Mouse (Mus musculus): ENCODE results near the gene Ncoa4. TPM values are rescaled to one million over a fixed set of nuclear protein-coding genes. Genes with fewer than 3 reads are reported as not detected.
A peak's percentile ranks its signal among the peaks of the same experiment; 100 is the strongest.
"Not testable (repeated sequence)": the region's sequence is repeated elsewhere in the genome, so short reads cannot be mapped to it uniquely, and the experiment has no call there.

Ncoa4 gene
- polyA plus RNA-seq, 1 experiment: 84.1 TPM

DNA sequence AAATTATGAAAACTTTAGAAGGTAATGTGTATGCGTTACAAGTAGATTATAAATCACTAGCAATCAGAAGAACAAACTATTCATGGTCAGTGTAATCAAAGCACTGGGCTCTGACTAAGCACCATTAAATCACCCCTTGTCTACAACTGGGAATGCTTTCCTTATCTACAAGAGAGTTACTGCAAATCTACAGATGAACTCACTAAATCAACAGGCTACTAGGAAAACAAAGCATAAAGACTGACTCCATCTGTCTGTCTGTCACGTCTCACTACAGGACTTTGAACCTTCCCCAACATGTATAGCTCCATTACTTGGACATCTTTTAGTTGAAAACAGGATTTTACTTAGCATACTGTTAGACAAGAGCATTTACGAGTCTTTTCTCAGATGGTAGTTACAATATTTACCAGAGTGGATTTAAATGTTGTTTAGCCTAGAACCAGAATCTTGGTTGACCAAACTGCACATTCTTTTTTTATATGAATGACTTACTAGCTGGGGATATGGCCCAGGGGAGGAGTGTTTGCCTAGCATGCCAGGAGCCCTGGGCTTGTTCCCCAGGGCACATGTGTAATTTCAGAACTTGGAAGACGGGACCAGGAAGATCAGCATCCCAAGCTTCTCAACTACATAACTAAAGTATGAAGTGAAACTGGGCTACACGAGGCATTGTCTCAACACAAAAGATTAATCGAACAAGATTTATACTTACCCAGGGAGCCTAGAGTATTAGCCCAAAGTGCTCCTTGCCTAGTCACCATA, 31.1 kb downstream of the Ncoa4 start:
- Histone ChIP-seq H3K4me3 (ENCODE audit: insufficient read depth, low read length) (no peak overlapping the region), H3K4me1 (ENCODE audit: control insufficient read depth, insufficient read depth, low read length) (no peaks in the 10 kb centered on the region), H3K27ac (ENCODE audit: insufficient read depth, low read length) (no peak overlapping the region)
- no peak for TF ChIP-seq POLR2A (IDR thresholded peaks at IDR 0.05; ENCODE audit: low read depth, low read length)
- no peak for TF ChIP-seq CTCF (IDR thresholded peaks at IDR 0.05; ENCODE audit: borderline replicate concordance, insufficient read depth, low read length)

DNA sequence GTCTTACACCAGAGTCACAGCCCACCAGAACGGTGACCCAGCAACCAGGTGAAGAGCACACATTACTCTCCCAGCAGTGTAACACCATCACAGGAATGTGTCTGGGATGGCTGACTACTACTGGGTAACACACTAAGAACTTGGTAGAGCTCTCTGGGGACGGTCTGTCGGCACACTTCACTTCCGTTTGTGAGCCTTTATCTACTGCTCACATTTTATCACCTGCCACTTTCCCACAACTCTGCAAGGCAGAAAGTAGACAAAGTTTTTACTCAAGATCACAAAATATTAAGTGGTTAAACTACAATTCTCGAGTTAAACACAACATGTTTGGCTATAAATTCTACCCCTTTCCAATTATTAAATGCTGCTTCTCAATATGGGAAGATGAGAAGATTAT, 32.3 kb downstream of the Ncoa4 start:
- H3K27ac ChIP-seq (ENCODE audit: insufficient read depth, low read length): no peak overlapping the region
- no peaks in the 10 kb centered on the region for H3K4me1 ChIP-seq (ENCODE audit: control insufficient read depth, insufficient read depth, low read length)
- TF ChIP-seq POLR2A (IDR thresholded peaks at IDR 0.05; ENCODE audit: low read depth, low read length): no peak
- TF ChIP-seq CTCF (IDR thresholded peaks at IDR 0.05; ENCODE audit: borderline replicate concordance, insufficient read depth, low read length): no peak
- no peak overlapping the region for H3K4me3 ChIP-seq (ENCODE audit: insufficient read depth, low read length)

DNA sequence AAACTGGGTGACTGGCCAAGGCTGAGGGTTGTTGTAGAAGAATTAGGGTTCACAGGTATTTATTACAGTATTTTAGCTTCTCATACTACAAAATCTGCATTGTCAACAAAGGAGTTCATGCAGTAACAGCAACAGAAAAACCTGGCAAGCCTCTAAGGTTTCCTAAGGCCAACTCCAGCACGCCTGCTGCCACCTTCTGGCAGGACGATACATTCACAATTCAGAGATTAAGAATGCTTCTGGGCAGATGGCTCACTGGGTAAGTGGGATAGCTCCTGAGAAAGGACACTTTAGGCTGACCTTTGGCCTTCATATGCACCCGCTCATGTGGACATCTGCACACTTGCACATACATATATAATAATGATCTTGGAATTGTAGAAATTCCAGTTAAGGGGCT, 32.8 kb downstream of the Ncoa4 start:
- TF ChIP-seq POLR2A (IDR thresholded peaks at IDR 0.05; ENCODE audit: low read depth, low read length) (no peak), CTCF (IDR thresholded peaks at IDR 0.05; ENCODE audit: borderline replicate concordance, insufficient read depth, low read length) (peak; percentile 77; the same call in 1 of the 2 replicates)

DNA sequence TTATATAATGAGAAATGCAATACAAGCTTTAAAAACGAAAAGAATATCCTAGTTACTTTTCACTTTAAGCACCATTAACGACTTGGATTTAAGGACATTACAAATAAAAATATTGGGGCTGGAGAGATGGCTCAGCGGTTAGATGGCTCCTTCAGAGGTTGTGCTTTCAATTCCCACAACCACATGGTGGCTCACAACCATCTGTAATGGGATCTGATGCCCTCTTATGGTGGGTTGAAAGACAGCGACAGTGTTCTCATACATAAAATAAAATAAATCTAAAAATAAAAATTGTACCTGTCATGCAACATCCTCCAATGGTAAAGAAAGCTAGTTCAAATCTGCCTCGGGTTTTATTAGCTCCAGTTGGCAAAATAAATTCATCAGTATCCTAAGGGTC, 33.9 kb downstream of the Ncoa4 start:
- not testable (repeated sequence) for H3K4me3 ChIP-seq (ENCODE audit: insufficient read depth, low read length); H3K4me1 ChIP-seq (ENCODE audit: control insufficient read depth, insufficient read depth, low read length); H3K27ac ChIP-seq (ENCODE audit: insufficient read depth, low read length)

More for the DNA sequence above, 32.8 kb downstream of the Ncoa4 start:
- no peaks in the 10 kb centered on the region for H3K4me1 ChIP-seq (ENCODE audit: control insufficient read depth, insufficient read depth, low read length)
- H3K27ac ChIP-seq (ENCODE audit: insufficient read depth, low read length): no peak overlapping the region
- no peak overlapping the region for H3K4me3 ChIP-seq (ENCODE audit: insufficient read depth, low read length)

DNA sequence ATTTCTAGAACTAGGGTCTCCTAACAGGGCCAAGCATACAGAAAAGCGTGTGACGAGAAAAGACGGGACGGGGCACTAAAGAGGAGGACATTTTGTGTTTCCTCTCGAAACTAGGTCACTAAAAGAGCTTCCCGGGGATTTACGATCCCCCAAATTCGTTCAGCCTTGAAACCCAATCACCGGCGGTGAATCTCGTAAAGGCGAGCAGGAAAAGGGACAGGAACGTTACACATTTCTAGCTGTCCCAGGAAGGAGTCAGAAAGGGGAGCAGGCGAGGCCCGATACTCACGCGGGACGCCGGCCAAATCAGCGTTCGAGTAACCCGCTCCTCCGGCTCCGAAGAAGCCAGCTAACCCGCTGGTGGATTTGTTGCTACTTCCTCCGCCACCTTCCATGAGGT, 41.7 kb downstream of the Ncoa4 start:
- TF ChIP-seq CTCF (IDR thresholded peaks at IDR 0.05; ENCODE audit: borderline replicate concordance, insufficient read depth, low read length) (no peak), POLR2A (IDR thresholded peaks at IDR 0.05; ENCODE audit: low read depth, low read length) (no peak)
- Histone ChIP-seq H3K27ac (ENCODE audit: insufficient read depth, low read length) (peak overlapping the region; percentile 67), H3K4me3 (ENCODE audit: insufficient read depth, low read length) (peak overlapping the region; percentile 98), H3K4me1 (ENCODE audit: control insufficient read depth, insufficient read depth, low read length) (no peaks in the 10 kb centered on the region)

DNA sequence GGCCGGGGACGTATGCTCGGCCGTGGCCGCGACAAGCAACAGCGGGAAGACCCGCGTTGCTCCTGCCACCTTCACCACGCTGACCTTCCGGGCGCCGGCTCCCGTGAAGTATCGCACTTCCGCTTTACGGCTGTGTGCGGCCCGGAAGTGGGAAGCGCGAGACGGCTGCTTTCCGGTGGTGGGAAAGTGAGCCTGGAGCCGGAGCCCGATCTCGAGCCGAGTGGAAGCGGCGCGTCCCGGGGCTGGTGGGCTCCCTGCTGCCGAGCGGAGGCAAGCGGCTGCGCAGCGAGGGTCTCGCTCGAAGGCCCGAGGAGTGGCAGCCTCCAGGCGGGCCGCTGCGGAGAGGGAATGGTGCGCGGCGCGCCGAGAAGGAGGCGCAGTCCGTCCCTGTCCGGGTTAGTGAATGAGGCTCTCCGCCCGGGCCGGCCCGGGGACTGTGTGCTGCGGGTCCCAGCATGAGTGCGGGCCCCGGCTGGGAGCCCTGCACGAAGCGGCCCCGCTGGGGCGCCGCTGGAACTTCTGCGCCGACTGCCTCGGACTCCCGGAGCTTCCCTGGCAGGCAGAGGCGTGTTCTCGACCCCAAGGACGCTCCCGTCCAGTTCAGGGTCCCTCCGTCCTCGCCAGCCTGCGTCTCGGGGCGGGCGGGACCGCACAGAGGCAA, 42.3 kb downstream of the Ncoa4 start, which contains the start of the genes Timm23 and Parg:
Timm23 (minus strand) TSS at position 108 of the 661 bp plus-strand sequence.
Parg (plus strand) TSS at position 159 of the 661 bp plus-strand sequence.
- TF ChIP-seq POLR2A (IDR thresholded peaks at IDR 0.05; ENCODE audit: low read depth, low read length): peak; percentile 70
- TF ChIP-seq CTCF (IDR thresholded peaks at IDR 0.05; ENCODE audit: borderline replicate concordance, insufficient read depth, low read length): no peak
- Histone ChIP-seq H3K4me1 (ENCODE audit: control insufficient read depth, insufficient read depth, low read length) (no peaks in the 10 kb centered on the region), H3K27ac (ENCODE audit: insufficient read depth, low read length) (peak within 1 kb of the TSS; percentile 67), H3K4me3 (ENCODE audit: insufficient read depth, low read length) (peak within 1 kb of the TSS; percentile 98)

DNA sequence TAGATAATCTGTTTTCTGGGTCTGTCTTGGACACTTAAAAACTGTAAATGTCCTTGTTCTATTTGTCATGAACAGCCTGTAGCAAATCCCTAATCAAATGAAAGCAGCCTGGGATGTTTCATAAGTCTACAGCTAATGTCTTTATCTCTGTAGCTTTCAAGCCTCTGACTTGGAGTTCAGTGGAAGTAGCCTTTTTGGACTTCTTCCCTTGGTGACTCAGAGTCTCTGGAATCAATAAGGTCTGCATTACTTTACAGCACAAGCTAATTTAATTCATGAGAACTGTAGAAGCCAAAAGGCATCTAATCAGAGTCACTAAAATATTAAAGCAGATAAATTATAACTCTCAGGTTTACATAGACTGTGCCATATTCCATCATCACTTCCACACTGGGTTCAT, 66.9 kb downstream of the Ncoa4 start:
- Histone ChIP-seq H3K4me3 (ENCODE audit: insufficient read depth, low read length) (no peak overlapping the region), H3K27ac (ENCODE audit: insufficient read depth, low read length) (peak overlapping the region; percentile 61; the same call in 1 of the 2 replicates), H3K4me1 (ENCODE audit: control insufficient read depth, insufficient read depth, low read length) (peaks cover 3% of the 10 kb centered on the region)

DNA sequence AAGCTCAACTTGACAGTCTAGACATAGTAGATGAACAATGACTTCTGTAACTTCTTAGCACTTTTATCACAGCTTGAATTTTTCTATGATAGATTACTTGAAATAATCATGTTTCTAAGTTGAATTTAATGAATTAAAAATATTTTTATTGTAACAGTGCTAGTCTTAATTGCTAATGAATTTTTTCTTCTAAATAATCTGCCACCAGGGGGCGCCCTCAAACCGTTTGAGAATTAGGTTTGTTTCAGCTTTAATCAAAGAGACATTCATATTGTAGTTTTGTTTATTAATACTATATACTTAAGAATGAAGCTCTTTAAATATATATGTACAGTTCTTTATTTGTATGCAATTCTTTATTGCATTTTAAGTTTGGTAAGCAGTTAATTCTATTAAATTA, 69.3 kb downstream of the Ncoa4 start:
- Histone ChIP-seq H3K4me3 (ENCODE audit: insufficient read depth, low read length) (no peak overlapping the region), H3K27ac (ENCODE audit: insufficient read depth, low read length) (no peak overlapping the region), H3K4me1 (ENCODE audit: control insufficient read depth, insufficient read depth, low read length) (peaks cover 3% of the 10 kb centered on the region)
- no peak for TF ChIP-seq CTCF (IDR thresholded peaks at IDR 0.05; ENCODE audit: borderline replicate concordance, insufficient read depth, low read length)
- no peak for TF ChIP-seq POLR2A (IDR thresholded peaks at IDR 0.05; ENCODE audit: low read depth, low read length)

More for the DNA sequence above, 66.9 kb downstream of the Ncoa4 start:
- TF ChIP-seq POLR2A (IDR thresholded peaks at IDR 0.05; ENCODE audit: low read depth, low read length) (no peak), CTCF (IDR thresholded peaks at IDR 0.05; ENCODE audit: borderline replicate concordance, insufficient read depth, low read length) (no peak)

Other genes starting within 250 kb of the Ncoa4 start
- not detected in 2 replicates for gene Galnt15, start 130.9 kb upstream of the Ncoa4 start, polyA plus RNA-seq (2011; ENCODE audit: insufficient read length, low read depth, missing spikeins)
- gene Oxnad1, start 74.5 kb upstream of the Ncoa4 start, polyA plus RNA-seq (2011; ENCODE audit: insufficient read length, low read depth, missing spikeins): 13.7 and 16.3 TPM in 2 replicates
- gene Dph3, start 74.1 kb upstream of the Ncoa4 start, polyA plus RNA-seq (2011; ENCODE audit: insufficient read length, low read depth, missing spikeins): 52.0 and 58.6 TPM in 2 replicates
- gene Msmb, start 17.8 kb upstream of the Ncoa4 start, polyA plus RNA-seq (2011; ENCODE audit: insufficient read length, low read depth, missing spikeins): not detected in 2 replicates
- 80.3 and 103 TPM in 2 replicates for gene Timm23, start 42.0 kb downstream of the Ncoa4 start, polyA plus RNA-seq (2011; ENCODE audit: insufficient read length, low read depth, missing spikeins)
- 51.8 and 64.2 TPM in 2 replicates for gene Parg, start 42.1 kb downstream of the Ncoa4 start, polyA plus RNA-seq (2011; ENCODE audit: insufficient read length, low read depth, missing spikeins)
- gene Ogdhl, start 162.2 kb downstream of the Ncoa4 start, polyA plus RNA-seq (2011; ENCODE audit: insufficient read length, low read depth, missing spikeins): 22.9 and 25.5 TPM in 2 replicates
- gene 1700024G13Rik, start 228.5 kb downstream of the Ncoa4 start, polyA plus RNA-seq (2011; ENCODE audit: insufficient read length, low read depth, missing spikeins): not detected in 2 replicates

All from embryonic fibroblast, embryonic 13.5 days (primary cell).